In genomic region chr10:20961951-20962350, GRCm38 (mm10) we compare ENCODE assay signal across 23 mouse cellular contexts. TPM values are rescaled to one million over a fixed set of nuclear protein-coding genes. Genes with fewer than 3 reads are reported as not detected.
A peak's percentile ranks its signal among the peaks of the same experiment; 100 is the strongest.
DNase-seq lines count a peak whose midpoint lies in the region; ATAC-seq and TF ChIP-seq lines count a peak whose summit lies in the region.
"Had no signal": no experiment of that assay in that cellular context is flagged by ENCODE, and none has a peak within 500 bp of the region (broad histone marks: within the 10 kb centered on the region; RNA-seq: fewer than 3 reads in every experiment).

No protein-coding gene starts in this region.

- TF ChIP-seq CTCF in kidney, adult 2 months (conservative IDR thresholded peaks at IDR 0.05; ENCODE audit: insufficient read depth, insufficient read length, low read depth, low read length) = no peak

- H3K9me3 ChIP-seq in embryonic facial prominence, embryonic 13.5 days = no peaks in the 10 kb centered on the region
- no peaks in the 10 kb centered on the region for H3K9me3 ChIP-seq in embryonic facial prominence, embryonic 10.5 days
- peaks cover 3% of the 10 kb centered on the region; the same call in 1 of the 2 replicates for H3K9me3 ChIP-seq in kidney, embryonic 16.5 days (ENCODE audit: low read length)
- H3K9me3 ChIP-seq: forebrain, embryonic 13.5 days had no signal

- DNase-seq in embryonic facial prominence, embryonic 10.5 days (ENCODE audit: low spot score) = no peak
- DNase-seq in kidney, adult 2 months = peak; percentile 77
- no peak for DNase-seq in kidney, adult 18-20 months
- DNase-seq in kidney, adult 9 months = peak; percentile 75
- DNase-seq in kidney, postnatal 10 days = no peak
- peak; percentile 42 for DNase-seq in kidney, postnatal 14 days
- DNase-seq: adrenal gland, adult 8-10 months; adrenal gland, postnatal 14 days; adrenal gland, postnatal 36 days; B cell, adult 2 months; cerebellum, adult 11-12 months; cerebellum, adult 2 months; cerebellum, adult 9-10 months; cerebellum, postnatal 10 days; cerebellum, postnatal 25 days had no signal

- 0 out of 2 replicates have a peak overlapping the region, but pooled peaks have one; percentile 4 for H3K9ac ChIP-seq in embryonic facial prominence, embryonic 13.5 days
- no peak overlapping the region for H3K9ac ChIP-seq in kidney, embryonic 16.5 days (replicated peaks; ENCODE audit: low read length)
- H3K9ac ChIP-seq: forebrain, embryonic 13.5 days; forebrain, embryonic 15.5 days had no signal

- WGBS in embryonic facial prominence, embryonic 13.5 days = 65% methylated on average over 4 of the region's 4 CpGs
- WGBS in embryonic facial prominence, embryonic 10.5 days = 82% methylated on average over 4 of the region's 4 CpGs
- 65% methylated on average over 4 of the region's 4 CpGs for WGBS in kidney, adult 2 months
- WGBS in kidney, embryonic 16.5 days = 85% methylated on average over 4 of the region's 4 CpGs

- ATAC-seq in embryonic facial prominence, embryonic 13.5 days (ENCODE audit: insufficient number of reproducible peaks, insufficient read depth, low FRiP score, low TSS enrichment, low read depth) = no peak
- no peak; the same call in 1 of the 2 replicates for ATAC-seq in kidney, embryonic 16.5 days (ENCODE audit: low FRiP score, low TSS enrichment)
- ATAC-seq: activated CD4-positive, CD25-positive, alpha-beta regulatory T cell, adult 4 months; CD4-positive, CD25-positive, alpha-beta regulatory T cell, adult 4 months; forebrain, embryonic 13.5 days; forebrain, embryonic 15.5 days; Patski had no signal

- H3K36me3 ChIP-seq in embryonic facial prominence, embryonic 13.5 days = peaks cover 23% of the 10 kb centered on the region
- peaks cover 54% of the 10 kb centered on the region for H3K36me3 ChIP-seq in embryonic facial prominence, embryonic 10.5 days (replicated peaks)
- H3K36me3 ChIP-seq in kidney, adult 2 months (ENCODE audit: control insufficient read depth, insufficient read depth, low read length) = peaks cover 6% of the 10 kb centered on the region; the same call in 1 of the 2 replicates
- H3K36me3 ChIP-seq in kidney, embryonic 16.5 days (ENCODE audit: insufficient read depth, low read length) = peaks cover 16% of the 10 kb centered on the region

- H3K4me2 ChIP-seq in embryonic facial prominence, embryonic 13.5 days = no peak overlapping the region
- H3K4me2 ChIP-seq in kidney, embryonic 16.5 days (replicated peaks; ENCODE audit: low read depth, low read length) = no peak overlapping the region
- H3K4me2 ChIP-seq: forebrain, embryonic 13.5 days; forebrain, embryonic 15.5 days had no signal

- H3K4me3 ChIP-seq in embryonic facial prominence, embryonic 13.5 days = no peak overlapping the region
- H3K4me3 ChIP-seq in embryonic facial prominence, embryonic 10.5 days = no peak overlapping the region
- no peak overlapping the region for H3K4me3 ChIP-seq in kidney, adult 2 months (ENCODE audit: insufficient read depth, low read depth, low read length)
- no peak overlapping the region for H3K4me3 ChIP-seq in kidney, embryonic 16.5 days (ENCODE audit: low read length)
- H3K4me3 ChIP-seq: forebrain, embryonic 13.5 days; forebrain, embryonic 15.5 days had no signal

- H3K27ac ChIP-seq in embryonic facial prominence, embryonic 13.5 days = no peak overlapping the region
- H3K27ac ChIP-seq in embryonic facial prominence, embryonic 10.5 days (replicated peaks) = no peak overlapping the region
- no peak overlapping the region for H3K27ac ChIP-seq in kidney, adult 2 months (ENCODE audit: insufficient read depth, low read depth, low read length)
- H3K27ac ChIP-seq in kidney, embryonic 16.5 days (ENCODE audit: low read length) = no peak overlapping the region
- H3K27ac ChIP-seq: forebrain, embryonic 13.5 days; forebrain, embryonic 15.5 days had no signal

- no peak for TF ChIP-seq POLR2A in kidney, adult 2 months (IDR thresholded peaks at IDR 0.05; ENCODE audit: low read depth, low read length)

- H3K27me3 ChIP-seq in embryonic facial prominence, embryonic 13.5 days = no peaks in the 10 kb centered on the region
- H3K27me3 ChIP-seq in embryonic facial prominence, embryonic 10.5 days (replicated peaks; ENCODE audit: low read depth, poor library complexity, severe bottlenecking) = no peaks in the 10 kb centered on the region
- H3K27me3 ChIP-seq in kidney, adult 2 months (replicated peaks; ENCODE audit: control insufficient read depth, insufficient read depth, low read length) = no peaks in the 10 kb centered on the region
- no peaks in the 10 kb centered on the region for H3K27me3 ChIP-seq in kidney, embryonic 16.5 days (ENCODE audit: insufficient read depth, low read length)
- H3K27me3 ChIP-seq: CH12.LX; forebrain, embryonic 13.5 days; forebrain, embryonic 15.5 days; Patski had no signal

- no peaks in the 10 kb centered on the region for H3K4me1 ChIP-seq in embryonic facial prominence, embryonic 13.5 days
- no peaks in the 10 kb centered on the region for H3K4me1 ChIP-seq in embryonic facial prominence, embryonic 10.5 days
- no peaks in the 10 kb centered on the region for H3K4me1 ChIP-seq in kidney, adult 2 months (ENCODE audit: control insufficient read depth, insufficient read depth, low read length)
- H3K4me1 ChIP-seq in kidney, embryonic 16.5 days (ENCODE audit: insufficient read depth, low read length) = no peaks in the 10 kb centered on the region
- H3K4me1 ChIP-seq: forebrain, embryonic 13.5 days; forebrain, embryonic 15.5 days had no signal

RNA-seq across cellular contexts. Expression of gene Ahi1, which starts 9.6 kb away (rescaled TPM):
- 11.7 and 11.8 TPM in 2 replicates for polyA plus RNA-seq in embryonic facial prominence, embryonic 13.5 days (2015; fragmentation: Nextera tagmentation; extraction: Ambion mirVana)
- 13.2 and 13.6 TPM in 2 replicates for polyA plus RNA-seq in embryonic facial prominence, embryonic 10.5 days (2016; fragmentation: Nextera tagmentation; extraction: Ambion mirVana)
- 4.1 and 4.5 TPM in 2 replicates for polyA plus RNA-seq in kidney, adult 2 months (2012; rRNA removed)
- polyA plus RNA-seq in kidney, embryonic 16.5 days (2015; fragmentation: Nextera tagmentation; extraction: Ambion mirVana) = 9.0 and 9.1 TPM in 2 replicates

Comparison
In these comparisons a context has a peak if more than half of its experiments do, and no peak if none do; other contexts are left out.
1. DNase-seq: peak in kidney, adult 2 months (single experiment), kidney, adult 9 months (single experiment) and kidney, postnatal 14 days (single experiment); none in embryonic facial prominence, embryonic 10.5 days (single experiment), kidney, adult 18-20 months (single experiment) and kidney, postnatal 10 days (single experiment).